Mouse (Mus musculus) thymus, postnatal 0 days (tissue): ENCODE results near the gene Tbc1d4. TPM values are rescaled to one million over a fixed set of nuclear protein-coding genes. Genes with fewer than 3 reads are reported as not detected.
"Not testable (repeated sequence)": the region's sequence is repeated elsewhere in the genome, so short reads cannot be mapped to it uniquely, and the experiment has no call there.

Source experiments
- DNase-seq: peaks from one replicate; pipeline ENCODE4 v3.0.0-alpha.2; 2015; ENCODE audit warnings: low spot score
- polyA plus RNA-seq: library from polyadenylated mRNA; unstranded; fragments of >200 nt; fragmentation: Nextera tagmentation; extraction: Ambion mirVana; gene quantifications from 2 replicates; pipeline ENCODE4 v1.2.1, GENCODE M21; 2015

The Tbc1d4 gene
- polyA plus RNA-seq, 1 experiment from 2014 or later: 15.0 TPM

- no peak for DNase-seq
Observed at GRCm38 (mm10) chr14:101595301-101596080, 13.5 kb downstream of the Tbc1d4 start.

GRCm38 (mm10) chr14:101594001-101594400 lies 15.0 kb downstream of the Tbc1d4 start:
- DNase-seq: no peak

- no peak for DNase-seq
Observed at GRCm38 (mm10) chr14:101593340-101593739, 15.7 kb downstream of the Tbc1d4 start.

GRCm38 (mm10) chr14:101591101-101591500 lies 17.9 kb downstream of the Tbc1d4 start:
- DNase-seq: no peak

GRCm38 (mm10) chr14:101588209-101588991 lies 20.6 kb downstream of the Tbc1d4 start:
- DNase-seq: not testable (repeated sequence)

GRCm38 (mm10) chr14:101587366-101588040 lies 21.5 kb downstream of the Tbc1d4 start:
- DNase-seq: not testable (repeated sequence)

- no peak for DNase-seq
Observed at GRCm38 (mm10) chr14:101586096-101586495, 22.9 kb downstream of the Tbc1d4 start.

GRCm38 (mm10) chr14:101575651-101576050 lies 33.3 kb downstream of the Tbc1d4 start:
- no peak for DNase-seq

- DNase-seq: no peak
Observed at GRCm38 (mm10) chr14:101574536-101574935, 34.5 kb downstream of the Tbc1d4 start.

- no peak for DNase-seq
Observed at GRCm38 (mm10) chr14:101573107-101573614, 35.8 kb downstream of the Tbc1d4 start.

GRCm38 (mm10) chr14:101568828-101569227 lies 40.2 kb downstream of the Tbc1d4 start:
- DNase-seq: no peak

- DNase-seq: no peak
Observed at GRCm38 (mm10) chr14:101566717-101567116, 42.3 kb downstream of the Tbc1d4 start.

GRCm38 (mm10) chr14:101565661-101566060 lies 43.3 kb downstream of the Tbc1d4 start:
- DNase-seq: no peak

- no peak for DNase-seq
Observed at GRCm38 (mm10) chr14:101561251-101561701, 47.7 kb downstream of the Tbc1d4 start.

- DNase-seq: no peak
Observed at GRCm38 (mm10) chr14:101559446-101559845, 49.5 kb downstream of the Tbc1d4 start.

GRCm38 (mm10) chr14:101548885-101549573 lies 60.0 kb downstream of the Tbc1d4 start:
- no peak for DNase-seq

- DNase-seq: no peak
Observed at GRCm38 (mm10) chr14:101541863-101542262, 67.1 kb downstream of the Tbc1d4 start.

GRCm38 (mm10) chr14:101541141-101541540 lies 67.8 kb downstream of the Tbc1d4 start:
- no peak for DNase-seq

GRCm38 (mm10) chr14:101540466-101540865 lies 68.5 kb downstream of the Tbc1d4 start:
- DNase-seq: no peak

GRCm38 (mm10) chr14:101537906-101538305 lies 71.1 kb downstream of the Tbc1d4 start:
- DNase-seq: no peak

- DNase-seq: no peak
Observed at GRCm38 (mm10) chr14:101537413-101537812, 71.6 kb downstream of the Tbc1d4 start.
